Mouse (Mus musculus) midbrain, embryonic 12.5 days (tissue): ENCODE measurements around the gene Pde4d. TPM values are rescaled to one million over a fixed set of nuclear protein-coding genes. Genes with fewer than 3 reads are reported as not detected.
A peak's percentile ranks its signal among the peaks of the same experiment; 100 is the strongest.

Experiments
- ATAC-seq: fragments of 200-750 bp; cut with Nextera tagmentation; 2 replicates; pipeline ENCODE4 v1.8.0; 2017; ENCODE audit warnings: low read depth, moderate TSS enrichment, moderate library complexity; ENCODE audit not compliant: low FRiP score
- H3K27ac ChIP-seq: fragments of 300-500 bp; sonication (generic); replicated peaks from 2 replicates; pipeline ENCODE4 v1.5.1; 2016; ENCODE audit warnings: mild to moderate bottlenecking
- H3K27me3 ChIP-seq: fragments of 300-500 bp; sonication (generic); 2 replicates; pipeline ENCODE4 v1.6.1; 2016; ENCODE audit warnings: mild to moderate bottlenecking
- H3K36me3 ChIP-seq: fragments of 300-500 bp; sonication (generic); 2 replicates; pipeline ENCODE4 v1.6.1; 2016
- H3K4me1 ChIP-seq: fragments of 300-500 bp; sonication (generic); 2 replicates; pipeline ENCODE4 v1.6.1; 2016
- H3K4me2 ChIP-seq: fragments of 300-500 bp; sonication (generic); replicated peaks from 2 replicates; pipeline ENCODE4 v1.6.1; 2016; ENCODE audit warnings: mild to moderate bottlenecking, moderate library complexity
- H3K4me3 ChIP-seq: fragments of 300-500 bp; sonication (generic); 2 replicates; pipeline ENCODE4 v1.5.1; 2016; ENCODE audit warnings: mild to moderate bottlenecking
- H3K9ac ChIP-seq: fragments of 300-500 bp; sonication (generic); replicated peaks from 2 replicates; pipeline ENCODE4 v1.6.1; 2016; ENCODE audit warnings: mild to moderate bottlenecking, moderate library complexity
- H3K9me3 ChIP-seq: fragments of 300-500 bp; sonication (generic); 2 replicates; pipeline ENCODE4 v1.6.1; 2016; ENCODE audit warnings: mild to moderate bottlenecking
- WGBS: fragments of 180-500 bp; shearing (Covaris S2); methylation state at CpG from one replicate; pipeline ENCODE4 v1.1.7; 2016; 5-methylcytosine and 5-hydroxymethylcytosine counted together
- polyA plus RNA-seq: library from polyadenylated mRNA; unstranded; fragments of >200 nt; fragmentation: Nextera tagmentation; extraction: Ambion mirVana; gene quantifications from 2 replicates; pipeline ENCODE4 v1.2.1, GENCODE M21; 2016

The Pde4d gene
- polyA plus RNA-seq, 1 experiment from 2014 or later: 21.4 TPM

- Histone ChIP-seq H3K4me3 (no peak overlapping the region), H3K4me2 (no peak overlapping the region), H3K4me1 (0 out of 2 replicates have a peak, but pooled peaks cover 3% of the 10 kb centered on the region), H3K9ac (no peak overlapping the region), H3K27me3 (no peaks in the 10 kb centered on the region), H3K27ac (no peak overlapping the region), H3K9me3 (no peaks in the 10 kb centered on the region), H3K36me3 (no peaks in the 10 kb centered on the region)
- 89% methylated on average over 5 of the region's 5 CpGs for WGBS
- ATAC-seq: no peak
These were observed 1307.1 kb downstream of the Pde4d start for GRCm38 (mm10) chr13:109756854-109757253.

- no peak for ATAC-seq
- H3K27ac ChIP-seq: no peak overlapping the region
- WGBS: 38% methylated on average over 5 of the region's 5 CpGs
- no peak overlapping the region for H3K4me3 ChIP-seq
- no peak overlapping the region for H3K9ac ChIP-seq
- no peaks in the 10 kb centered on the region for H3K4me1 ChIP-seq
- H3K36me3 ChIP-seq: no peaks in the 10 kb centered on the region
- H3K4me2 ChIP-seq: no peak overlapping the region
- no peaks in the 10 kb centered on the region for H3K9me3 ChIP-seq
- H3K27me3 ChIP-seq: no peaks in the 10 kb centered on the region
These were observed 1309.5 kb downstream of the Pde4d start for GRCm38 (mm10) chr13:109759201-109759600.

GRCm38 (mm10) chr13:109761081-109761480 lies 1311.3 kb downstream of the Pde4d start:
- ATAC-seq: no peak
- WGBS: 81% methylated on average over 13 of the region's 13 CpGs

GRCm38 (mm10) chr13:109774791-109775190 lies 1325.0 kb downstream of the Pde4d start:
- H3K4me2 ChIP-seq: no peak overlapping the region
- WGBS: 52% methylated on average over 7 of the region's 7 CpGs
- no peak overlapping the region for H3K9ac ChIP-seq
- no peaks in the 10 kb centered on the region; the same call in 1 of the 2 replicates for H3K27me3 ChIP-seq
- ATAC-seq: no peak
- H3K4me1 ChIP-seq: peaks cover 28% of the 10 kb centered on the region
- no peaks in the 10 kb centered on the region for H3K9me3 ChIP-seq
- H3K27ac ChIP-seq: no peak overlapping the region
- no peak overlapping the region for H3K4me3 ChIP-seq
- no peaks in the 10 kb centered on the region for H3K36me3 ChIP-seq

More at GRCm38 (mm10) chr13:109761081-109761480, 1311.3 kb downstream of the Pde4d start:
- Histone ChIP-seq H3K4me2 (no peak overlapping the region), H3K4me3 (no peak overlapping the region), H3K4me1 (no peaks in the 10 kb centered on the region), H3K9me3 (no peaks in the 10 kb centered on the region), H3K9ac (no peak overlapping the region), H3K36me3 (no peaks in the 10 kb centered on the region), H3K27ac (no peak overlapping the region), H3K27me3 (no peaks in the 10 kb centered on the region)

GRCm38 (mm10) chr13:109775197-109775596 lies 1325.4 kb downstream of the Pde4d start:
- no peak overlapping the region for H3K4me2 ChIP-seq
- H3K4me1 ChIP-seq: peaks cover 28% of the 10 kb centered on the region
- 27% methylated on average over 5 of the region's 5 CpGs for WGBS
- H3K27ac ChIP-seq: no peak overlapping the region
- H3K36me3 ChIP-seq: no peaks in the 10 kb centered on the region
- H3K9ac ChIP-seq: no peak overlapping the region
- H3K4me3 ChIP-seq: no peak overlapping the region
- H3K27me3 ChIP-seq: no peaks in the 10 kb centered on the region; the same call in 1 of the 2 replicates
- 0 out of 2 replicates have a peak, but pooled peaks have one; percentile 13 for ATAC-seq
- H3K9me3 ChIP-seq: no peaks in the 10 kb centered on the region

- 3% methylated on average over 11 of the region's 11 CpGs for WGBS
- Histone ChIP-seq H3K9me3 (no peaks in the 10 kb centered on the region), H3K4me1 (peaks cover 28% of the 10 kb centered on the region), H3K4me2 (peak overlapping the region; percentile 44), H3K4me3 (no peak overlapping the region), H3K9ac (no peak overlapping the region), H3K36me3 (no peaks in the 10 kb centered on the region), H3K27me3 (no peaks in the 10 kb centered on the region; the same call in 1 of the 2 replicates), H3K27ac (no peak overlapping the region)
- ATAC-seq: peak; percentile 87
These were observed 1326.4 kb downstream of the Pde4d start for GRCm38 (mm10) chr13:109776116-109776515.

- ATAC-seq: no peak
- Histone ChIP-seq H3K27ac (no peak overlapping the region), H3K36me3 (no peaks in the 10 kb centered on the region), H3K9ac (no peak overlapping the region), H3K4me2 (no peak overlapping the region), H3K4me3 (no peak overlapping the region), H3K27me3 (no peaks in the 10 kb centered on the region; the same call in 1 of the 2 replicates), H3K4me1 (peaks cover 28% of the 10 kb centered on the region), H3K9me3 (no peaks in the 10 kb centered on the region)
- 4% methylated on average over 3 of the region's 3 CpGs for WGBS
These were observed 1327.2 kb downstream of the Pde4d start for GRCm38 (mm10) chr13:109776995-109777394.

- Histone ChIP-seq H3K9me3 (no peaks in the 10 kb centered on the region), H3K4me1 (peaks cover 28% of the 10 kb centered on the region), H3K9ac (no peak overlapping the region), H3K4me2 (no peak overlapping the region), H3K4me3 (no peak overlapping the region), H3K27me3 (no peaks in the 10 kb centered on the region; the same call in 1 of the 2 replicates), H3K36me3 (no peaks in the 10 kb centered on the region), H3K27ac (no peak overlapping the region)
- 67% methylated on average over 5 of the region's 5 CpGs for WGBS
- ATAC-seq: no peak
These were observed 1327.7 kb downstream of the Pde4d start for GRCm38 (mm10) chr13:109777441-109777840.

- Histone ChIP-seq H3K27me3 (no peaks in the 10 kb centered on the region; the same call in 1 of the 2 replicates), H3K9ac (no peak overlapping the region), H3K9me3 (no peaks in the 10 kb centered on the region), H3K36me3 (no peaks in the 10 kb centered on the region), H3K4me1 (peaks cover 28% of the 10 kb centered on the region), H3K4me3 (no peak overlapping the region), H3K27ac (peak overlapping the region; percentile 39; the same call in 1 of the 2 replicates), H3K4me2 (no peak overlapping the region)
- WGBS: 29% methylated on average over 9 of the region's 9 CpGs
- ATAC-seq: peak; percentile 47; the same call in 1 of the 2 replicates
These were observed 1328.6 kb downstream of the Pde4d start for GRCm38 (mm10) chr13:109778297-109778835.

GRCm38 (mm10) chr13:109781466-109781865 lies 1331.7 kb downstream of the Pde4d start:
- Histone ChIP-seq H3K9ac (no peak overlapping the region), H3K4me2 (no peak overlapping the region), H3K27ac (no peak overlapping the region), H3K4me1 (peaks cover 16% of the 10 kb centered on the region), H3K4me3 (no peak overlapping the region), H3K27me3 (no peaks in the 10 kb centered on the region), H3K9me3 (no peaks in the 10 kb centered on the region), H3K36me3 (no peaks in the 10 kb centered on the region)
- WGBS: 85% methylated on average over 1 of the region's 1 CpGs
- ATAC-seq: no peak

GRCm38 (mm10) chr13:109788604-109789003 lies 1338.9 kb downstream of the Pde4d start:
- H3K4me2 ChIP-seq: no peak overlapping the region
- H3K9ac ChIP-seq: no peak overlapping the region
- no peaks in the 10 kb centered on the region for H3K9me3 ChIP-seq
- H3K36me3 ChIP-seq: no peaks in the 10 kb centered on the region
- WGBS: 92% methylated on average over 4 of the region's 4 CpGs
- peaks cover 5% of the 10 kb centered on the region; the same call in 1 of the 2 replicates for H3K4me1 ChIP-seq
- no peaks in the 10 kb centered on the region for H3K27me3 ChIP-seq
- ATAC-seq: no peak
- no peak overlapping the region for H3K27ac ChIP-seq
- no peak overlapping the region for H3K4me3 ChIP-seq

- Histone ChIP-seq H3K27me3 (no peaks in the 10 kb centered on the region), H3K36me3 (no peaks in the 10 kb centered on the region), H3K4me1 (peaks cover 4% of the 10 kb centered on the region; the same call in 1 of the 2 replicates), H3K9me3 (no peaks in the 10 kb centered on the region), H3K4me3 (no peak overlapping the region), H3K27ac (no peak overlapping the region), H3K9ac (no peak overlapping the region), H3K4me2 (no peak overlapping the region)
- ATAC-seq: no peak
- WGBS: 58% methylated on average over 4 of the region's 4 CpGs
These were observed 1339.4 kb downstream of the Pde4d start for GRCm38 (mm10) chr13:109789151-109789550.
